Mouse (Mus musculus) forebrain, embryonic 13.5 days (tissue): ENCODE measurements at regions not wholly inside any gene's neighbourhood (a gene's known extent, or its start where the extent isn't known, plus 50 kb on each side); places are given as distances from the start of the nearest gene placed in this dataset.

Experiments
- ATAC-seq: fragments of 200-750 bp; cut with Nextera tagmentation; 2 replicates; pipeline ENCODE4 v1.8.0; 2017
- H3K27ac ChIP-seq: fragments of 300-500 bp; sonication (generic); 2 replicates; pipeline ENCODE4 v1.5.1; 2015; ENCODE audit warnings: inconsistent platforms, mild to moderate bottlenecking, moderate library complexity
- H3K27me3 ChIP-seq: fragments of 300-500 bp; sonication (generic); 2 replicates; pipeline ENCODE4 v1.6.1; 2015; ENCODE audit warnings: mild to moderate bottlenecking, inconsistent platforms
- H3K36me3 ChIP-seq: fragments of 300-500 bp; sonication (generic); 2 replicates; pipeline ENCODE4 v1.6.1; 2015; ENCODE audit warnings: mild to moderate bottlenecking, inconsistent platforms; ENCODE audit not compliant: poor library complexity, severe bottlenecking
- H3K4me1 ChIP-seq: fragments of 300-500 bp; sonication (generic); 2 replicates; pipeline ENCODE4 v1.6.1; 2015; ENCODE audit warnings: inconsistent platforms
- H3K4me2 ChIP-seq: fragments of 300-500 bp; sonication (generic); 2 replicates; pipeline ENCODE4 v1.6.1; 2015; ENCODE audit warnings: inconsistent platforms, mild to moderate bottlenecking, moderate library complexity
- H3K4me3 ChIP-seq: fragments of 300-500 bp; sonication (generic); 2 replicates; pipeline ENCODE4 v1.5.1; 2015; ENCODE audit warnings: mild to moderate bottlenecking, inconsistent platforms
- H3K9ac ChIP-seq: fragments of 300-500 bp; sonication (generic); 2 replicates; pipeline ENCODE4 v1.6.1; 2015; ENCODE audit warnings: mild to moderate bottlenecking, inconsistent platforms
- H3K9me3 ChIP-seq: fragments of 300-500 bp; sonication (generic); replicated peaks from 2 replicates; pipeline ENCODE4 v1.6.1; 2016; ENCODE audit warnings: inconsistent platforms
- WGBS: fragments of 180-500 bp; shearing (Covaris S2); methylation state at CpG from one replicate; pipeline ENCODE4 v1.1.7; 2015; 5-methylcytosine and 5-hydroxymethylcytosine counted together

DNA sequence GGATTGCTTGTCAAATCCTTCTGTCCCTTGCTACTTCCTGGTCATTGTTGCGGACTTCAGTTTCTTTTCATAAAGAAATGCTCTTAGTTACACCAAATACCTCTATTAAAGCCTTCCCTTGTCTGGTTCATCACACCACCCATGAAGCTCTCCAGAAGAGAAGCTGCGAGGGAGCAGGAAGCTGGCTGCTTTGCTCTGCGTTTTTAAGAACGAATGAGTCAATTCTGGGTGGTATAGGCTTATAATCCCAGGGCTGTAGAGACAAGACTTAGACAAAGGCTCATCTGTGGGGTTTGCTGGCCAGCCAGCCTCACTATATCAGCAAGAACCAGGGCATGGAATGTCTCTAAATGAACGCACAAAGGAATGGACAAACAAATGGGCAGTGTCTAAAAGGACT is 124.4 kb downstream of the Maf start:
- Histone ChIP-seq H3K27me3 (no peaks in the 10 kb centered on the region), H3K9me3 (no peaks in the 10 kb centered on the region), H3K4me2 (no peak overlapping the region), H3K36me3 (no peaks in the 10 kb centered on the region), H3K27ac (no peak overlapping the region), H3K4me3 (no peak overlapping the region), H3K9ac (no peak overlapping the region), H3K4me1 (no peaks in the 10 kb centered on the region)
- WGBS: 90% methylated on average over 5 of the region's 5 CpGs
- no peak for ATAC-seq

DNA sequence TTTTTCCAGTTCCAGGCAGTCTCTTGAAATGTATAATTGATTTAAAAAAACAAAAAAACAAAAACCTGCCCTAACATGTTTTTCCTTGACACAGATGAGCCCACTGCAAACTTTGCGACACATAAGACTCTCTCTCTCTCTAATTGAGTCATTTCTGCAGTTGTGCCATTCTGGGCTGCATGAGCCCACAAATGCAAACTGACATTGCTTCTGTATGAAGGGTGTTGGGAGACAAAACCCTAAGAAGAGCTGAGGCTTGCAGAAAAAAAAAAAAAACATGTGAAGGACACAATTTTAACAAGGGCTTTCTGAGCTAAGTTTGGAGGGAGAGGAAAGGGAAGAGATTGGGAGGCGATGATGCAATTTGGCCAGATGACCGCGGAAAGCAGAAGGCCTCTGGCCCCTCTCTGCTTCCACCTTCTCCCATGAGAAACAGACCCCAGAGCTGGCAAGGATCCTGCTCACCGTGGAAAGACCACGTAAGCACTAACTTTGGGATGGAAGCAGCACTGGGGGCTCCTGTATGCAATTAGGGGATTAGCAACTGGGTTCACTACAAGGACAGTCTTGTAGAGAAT is 125.6 kb downstream of the Maf start:
- 91% methylated on average over 6 of the region's 6 CpGs for WGBS
- Histone ChIP-seq H3K9me3 (no peaks in the 10 kb centered on the region), H3K9ac (no peak overlapping the region), H3K4me2 (no peak overlapping the region), H3K27ac (no peak overlapping the region), H3K4me1 (no peaks in the 10 kb centered on the region), H3K36me3 (no peaks in the 10 kb centered on the region), H3K27me3 (no peaks in the 10 kb centered on the region), H3K4me3 (no peak overlapping the region)
- ATAC-seq: no peak

DNA sequence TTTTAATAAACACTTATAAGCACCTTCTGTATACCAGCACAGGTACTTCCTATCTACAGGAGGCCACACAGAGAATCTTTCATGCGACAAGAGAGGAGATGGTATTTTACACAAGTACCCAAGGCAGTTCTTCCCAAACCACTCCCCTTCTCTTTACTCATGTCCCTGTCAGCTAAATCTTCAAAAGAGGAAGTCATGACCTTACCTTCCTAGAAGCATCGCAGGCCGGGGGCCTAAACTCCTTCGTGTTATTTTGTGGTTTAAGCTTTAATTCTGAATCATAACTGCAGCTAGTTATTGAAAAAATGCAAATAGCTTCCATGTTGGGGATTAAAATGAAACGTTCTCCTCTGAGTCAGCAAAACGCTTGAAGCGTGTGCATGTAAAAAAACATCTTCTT is 139.2 kb downstream of the Maf start:
- WGBS: 86% methylated on average over 7 of the region's 7 CpGs
- H3K9ac ChIP-seq: no peak overlapping the region
- no peaks in the 10 kb centered on the region for H3K36me3 ChIP-seq
- H3K27ac ChIP-seq: no peak overlapping the region
- H3K4me3 ChIP-seq: no peak overlapping the region
- H3K9me3 ChIP-seq: no peaks in the 10 kb centered on the region
- H3K4me1 ChIP-seq: no peaks in the 10 kb centered on the region
- no peak overlapping the region for H3K4me2 ChIP-seq
- H3K27me3 ChIP-seq: no peaks in the 10 kb centered on the region
- ATAC-seq: no peak

DNA sequence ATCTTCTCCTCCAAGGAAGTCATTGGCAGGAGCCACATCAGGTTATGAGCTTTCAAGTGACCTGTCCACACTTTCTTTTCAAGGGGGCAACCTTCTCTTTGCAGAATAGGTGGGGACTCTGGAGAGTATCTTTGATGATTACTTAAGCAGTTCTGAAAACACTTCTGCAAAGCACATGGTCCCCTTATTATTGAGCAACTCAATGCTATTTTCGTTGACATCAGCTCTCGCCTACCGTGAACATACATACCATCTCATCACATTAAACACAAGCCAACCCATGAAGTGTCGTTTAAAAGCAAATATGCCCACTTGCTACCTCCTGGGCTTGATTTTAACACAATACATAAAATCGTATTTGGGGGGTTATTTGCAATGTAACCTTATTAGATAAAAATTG is 141.8 kb downstream of the Maf start:
- Histone ChIP-seq H3K9me3 (no peaks in the 10 kb centered on the region), H3K4me3 (no peak overlapping the region), H3K4me2 (no peak overlapping the region), H3K4me1 (no peaks in the 10 kb centered on the region), H3K36me3 (no peaks in the 10 kb centered on the region), H3K9ac (no peak overlapping the region), H3K27ac (no peak overlapping the region), H3K27me3 (no peaks in the 10 kb centered on the region)
- no peak for ATAC-seq
- 86% methylated on average over 5 of the region's 5 CpGs for WGBS

DNA sequence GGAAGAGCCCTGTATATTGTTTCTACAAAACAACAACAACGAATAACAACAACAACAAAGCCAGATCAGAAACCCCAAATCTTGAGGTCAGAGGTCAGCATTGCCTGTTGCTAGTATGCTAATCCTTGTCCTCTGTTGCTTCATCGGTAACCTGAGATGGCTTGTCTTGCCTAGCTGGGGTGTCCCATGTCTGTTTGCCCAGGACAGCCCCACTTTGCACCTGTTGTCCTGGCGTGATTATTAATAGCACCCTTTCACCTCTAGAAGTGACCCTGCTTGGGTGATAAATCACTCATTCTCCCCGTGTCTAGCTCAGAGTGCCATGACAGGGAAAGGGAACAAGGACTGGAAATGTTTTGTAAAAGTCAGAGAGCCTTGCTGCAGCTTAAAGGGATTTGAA is 145.2 kb downstream of the Maf start:
- Histone ChIP-seq H3K4me3 (no peak overlapping the region), H3K27ac (no peak overlapping the region), H3K4me2 (no peak overlapping the region), H3K27me3 (no peaks in the 10 kb centered on the region), H3K4me1 (no peaks in the 10 kb centered on the region), H3K9me3 (no peaks in the 10 kb centered on the region), H3K36me3 (no peaks in the 10 kb centered on the region), H3K9ac (no peak overlapping the region)
- ATAC-seq: no peak
- WGBS: 29% methylated on average over 4 of the region's 4 CpGs

DNA sequence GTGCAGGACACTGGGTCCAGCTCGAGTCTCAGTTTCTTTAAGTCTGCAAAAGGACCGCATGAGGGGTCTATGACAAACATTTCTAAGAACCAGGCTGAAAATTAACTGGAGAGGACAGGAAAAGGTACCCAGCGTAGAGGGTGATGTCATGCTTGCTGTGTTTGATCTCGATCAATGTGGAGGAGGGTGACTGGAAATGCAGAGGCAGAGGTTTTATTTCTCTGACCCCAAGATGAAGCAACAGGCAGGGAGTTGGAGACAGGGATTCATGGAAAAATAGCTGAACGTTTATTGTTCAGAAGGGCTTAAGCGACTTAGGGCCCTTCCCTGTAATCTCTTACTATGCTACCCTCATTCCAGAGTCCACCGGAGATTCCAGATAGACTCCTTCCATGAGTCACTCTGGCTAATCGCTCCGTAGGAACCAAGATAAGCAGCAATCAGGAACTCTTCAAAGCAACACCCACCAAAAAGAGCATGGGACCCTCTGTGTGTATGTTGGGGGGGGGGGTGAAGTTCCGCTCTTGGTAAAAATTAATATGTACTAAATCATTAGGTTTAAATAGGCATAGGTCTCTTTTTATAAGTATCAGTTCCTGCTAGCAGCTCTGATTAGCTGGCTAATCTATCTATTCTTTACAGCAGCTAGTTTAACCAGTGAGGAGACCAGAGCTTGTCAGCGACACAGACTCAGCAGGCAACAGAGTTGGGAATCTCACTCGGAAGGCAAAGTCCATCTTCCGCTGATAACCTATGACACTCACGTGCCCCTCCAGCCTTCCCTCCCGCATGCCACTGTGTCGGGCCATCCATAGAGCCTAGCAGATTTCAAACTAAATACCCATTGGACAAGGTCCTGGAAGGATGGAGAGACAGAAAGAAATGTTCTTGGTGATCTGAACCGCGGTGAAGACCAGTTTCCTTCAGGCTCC is 146.3 kb downstream of the Maf start:
- H3K4me2 ChIP-seq: no peak overlapping the region
- H3K9me3 ChIP-seq: no peaks in the 10 kb centered on the region
- H3K4me3 ChIP-seq: no peak overlapping the region
- no peaks in the 10 kb centered on the region for H3K36me3 ChIP-seq
- ATAC-seq: no peak
- no peaks in the 10 kb centered on the region for H3K4me1 ChIP-seq
- H3K27me3 ChIP-seq: no peaks in the 10 kb centered on the region
- 76% methylated on average over 18 of the region's 18 CpGs for WGBS
- no peak overlapping the region for H3K27ac ChIP-seq
- no peak overlapping the region for H3K9ac ChIP-seq

DNA sequence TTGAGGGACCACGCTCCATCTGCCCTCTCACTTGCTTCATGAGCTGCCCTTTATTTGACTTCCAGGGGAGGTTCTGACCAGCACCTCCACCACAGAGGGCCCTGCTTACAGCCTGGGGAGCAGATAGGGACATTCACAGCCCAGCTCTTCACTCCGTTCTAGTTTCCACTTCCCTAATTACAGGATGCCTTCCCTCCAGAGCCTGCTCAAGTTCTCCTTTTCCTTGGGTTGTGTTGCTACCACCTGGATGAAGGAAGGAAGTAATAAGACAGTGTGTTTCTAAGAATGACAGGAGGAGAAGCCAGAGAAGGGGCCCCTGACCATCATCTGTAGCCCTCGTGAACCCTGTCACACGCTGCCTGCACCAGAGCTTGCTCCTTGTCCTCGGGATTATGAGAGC is 152.1 kb downstream of the Maf start:
- no peak overlapping the region for H3K4me2 ChIP-seq
- WGBS: 89% methylated on average over 5 of the region's 5 CpGs
- H3K9ac ChIP-seq: no peak overlapping the region
- no peak for ATAC-seq
- no peak overlapping the region for H3K4me3 ChIP-seq
- no peaks in the 10 kb centered on the region for H3K9me3 ChIP-seq
- H3K27ac ChIP-seq: no peak overlapping the region
- H3K4me1 ChIP-seq: no peaks in the 10 kb centered on the region
- H3K27me3 ChIP-seq: no peaks in the 10 kb centered on the region
- no peaks in the 10 kb centered on the region for H3K36me3 ChIP-seq

DNA sequence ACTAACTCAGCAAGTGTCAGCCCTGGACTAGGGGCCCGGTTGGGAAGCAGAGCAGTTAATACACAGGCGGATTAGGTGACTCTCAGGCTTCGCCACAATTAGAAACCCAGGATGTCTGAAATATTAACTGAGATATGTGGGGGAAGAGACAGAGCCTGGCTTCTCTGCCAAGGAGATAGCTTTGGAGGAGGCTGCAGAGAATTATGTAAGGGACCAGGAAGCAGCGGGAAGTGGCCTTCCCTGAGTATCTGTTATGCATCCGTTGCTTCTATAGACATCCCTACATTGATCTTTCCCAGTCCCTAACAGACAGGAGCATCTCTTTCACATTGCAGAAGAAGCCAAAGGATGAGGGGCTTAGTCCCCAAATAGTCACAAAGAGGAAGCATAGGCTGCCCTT is 153.4 kb downstream of the Maf start:
- no peak overlapping the region for H3K27ac ChIP-seq
- no peaks in the 10 kb centered on the region for H3K9me3 ChIP-seq
- peaks cover under 1% of the 10 kb centered on the region; the same call in 1 of the 2 replicates for H3K4me1 ChIP-seq
- no peaks in the 10 kb centered on the region for H3K36me3 ChIP-seq
- H3K4me3 ChIP-seq: no peak overlapping the region
- no peak overlapping the region for H3K4me2 ChIP-seq
- ATAC-seq: no peak
- no peaks in the 10 kb centered on the region for H3K27me3 ChIP-seq
- WGBS: 81% methylated on average over 5 of the region's 5 CpGs
- no peak overlapping the region for H3K9ac ChIP-seq

DNA sequence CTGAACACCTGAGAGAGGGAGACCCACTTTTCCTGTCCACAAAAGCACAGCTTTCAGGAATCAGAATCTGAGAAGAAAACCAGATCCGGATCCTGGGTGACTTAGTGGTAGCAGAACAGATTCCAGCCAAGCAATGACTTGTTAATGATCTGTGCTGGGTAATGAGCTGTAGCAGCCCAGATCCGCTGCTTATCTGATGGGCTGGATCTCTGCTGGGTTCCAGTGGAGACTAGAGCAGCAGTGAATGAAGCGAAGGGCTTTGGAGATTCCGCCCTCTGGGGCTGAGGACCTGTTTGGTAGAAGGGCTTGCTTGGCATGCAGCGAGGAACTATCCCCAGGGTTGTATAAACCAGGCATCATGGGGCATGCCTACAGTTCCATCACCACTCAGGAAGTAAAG is 156.3 kb downstream of the Maf start:
- ATAC-seq: no peak
- no peak overlapping the region for H3K9ac ChIP-seq
- no peaks in the 10 kb centered on the region for H3K36me3 ChIP-seq
- H3K27me3 ChIP-seq: no peaks in the 10 kb centered on the region
- H3K9me3 ChIP-seq: no peaks in the 10 kb centered on the region
- no peak overlapping the region for H3K4me2 ChIP-seq
- no peak overlapping the region for H3K27ac ChIP-seq
- peaks cover 5% of the 10 kb centered on the region; the same call in 1 of the 2 replicates for H3K4me1 ChIP-seq
- 65% methylated on average over 5 of the region's 5 CpGs for WGBS
- H3K4me3 ChIP-seq: no peak overlapping the region

DNA sequence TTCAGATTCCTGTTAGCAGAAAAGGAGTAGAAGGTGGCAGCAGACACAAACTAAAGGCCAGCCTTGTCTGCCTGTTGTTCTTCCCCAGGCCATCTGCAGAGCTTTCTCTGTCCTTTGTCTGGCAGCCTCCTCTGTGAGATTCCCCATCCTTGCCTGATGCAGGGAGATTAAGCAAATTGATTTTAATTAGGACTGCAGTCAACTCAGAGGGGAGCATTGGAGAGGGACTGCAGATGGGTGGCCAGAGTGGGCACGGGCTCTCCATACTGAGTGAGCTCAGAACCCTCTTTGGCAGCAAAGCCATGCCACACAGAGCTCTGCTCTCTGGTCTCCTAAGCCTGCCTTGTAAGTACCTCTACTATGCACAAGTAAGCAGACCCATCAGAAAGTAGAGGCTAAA is 158.5 kb downstream of the Maf start:
- peak overlapping the region; percentile 22; the same call in 1 of the 2 replicates for H3K27ac ChIP-seq
- WGBS: 27% methylated on average over 1 of the region's 1 CpGs
- peak; percentile 45; the same call in 1 of the 2 replicates for ATAC-seq
- H3K9me3 ChIP-seq: no peaks in the 10 kb centered on the region
- no peak overlapping the region for H3K4me2 ChIP-seq
- H3K27me3 ChIP-seq: no peaks in the 10 kb centered on the region
- H3K4me1 ChIP-seq: peaks cover 5% of the 10 kb centered on the region; the same call in 1 of the 2 replicates
- H3K4me3 ChIP-seq: no peak overlapping the region
- H3K36me3 ChIP-seq: no peaks in the 10 kb centered on the region
- H3K9ac ChIP-seq: no peak overlapping the region

DNA sequence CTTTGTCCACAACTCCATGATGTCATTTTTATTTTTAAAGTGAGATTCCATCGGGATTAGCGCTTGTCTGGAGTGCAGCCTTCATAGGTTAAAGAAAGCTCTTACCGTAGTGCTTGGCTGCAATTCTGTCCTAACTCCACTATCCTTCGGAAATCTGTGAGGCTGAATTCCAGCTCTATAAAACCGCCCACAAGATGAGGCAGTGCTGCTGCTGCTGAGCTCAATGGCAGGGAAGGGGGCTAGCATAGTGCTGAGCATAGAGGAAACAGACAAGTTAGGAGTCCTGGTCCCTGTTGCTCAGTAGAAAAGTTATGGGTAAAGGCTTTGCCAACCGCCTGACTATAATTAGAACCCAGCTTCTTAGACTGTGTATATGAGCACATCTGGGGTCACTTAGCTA is 163.5 kb downstream of the Maf start:
- Histone ChIP-seq H3K9me3 (no peaks in the 10 kb centered on the region), H3K9ac (no peak overlapping the region), H3K27me3 (no peaks in the 10 kb centered on the region), H3K36me3 (no peaks in the 10 kb centered on the region), H3K4me2 (no peak overlapping the region), H3K27ac (no peak overlapping the region), H3K4me1 (peaks cover 4% of the 10 kb centered on the region; the same call in 1 of the 2 replicates), H3K4me3 (no peak overlapping the region)
- no peak for ATAC-seq
- 84% methylated on average over 6 of the region's 6 CpGs for WGBS

DNA sequence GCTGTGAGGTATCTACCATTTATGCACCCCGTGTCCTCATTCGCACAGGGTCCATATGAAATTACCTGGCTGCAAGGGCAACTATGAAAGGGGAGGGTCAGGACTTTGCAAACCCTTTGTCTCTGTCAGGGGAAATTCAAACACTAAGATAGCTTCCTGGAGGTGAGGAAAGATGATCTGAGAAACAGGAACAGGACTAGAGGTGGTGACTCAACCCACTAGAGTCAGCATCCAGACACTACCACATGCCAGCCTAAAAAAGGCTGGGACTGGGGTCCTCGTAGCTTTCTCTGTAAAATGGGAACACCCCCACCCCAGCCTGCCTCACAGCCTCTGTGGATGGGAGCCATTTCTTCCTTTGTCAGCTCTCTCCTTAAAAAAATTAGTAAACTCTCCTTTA is 164.7 kb downstream of the Maf start:
- H3K36me3 ChIP-seq: no peaks in the 10 kb centered on the region
- no peaks in the 10 kb centered on the region for H3K9me3 ChIP-seq
- H3K4me1 ChIP-seq: peaks cover 5% of the 10 kb centered on the region
- H3K27ac ChIP-seq: no peak overlapping the region
- H3K9ac ChIP-seq: no peak overlapping the region
- WGBS: 89% methylated on average over 3 of the region's 3 CpGs
- no peak overlapping the region for H3K4me3 ChIP-seq
- no peak overlapping the region for H3K4me2 ChIP-seq
- no peaks in the 10 kb centered on the region for H3K27me3 ChIP-seq
- no peak for ATAC-seq
